Mouse (Mus musculus): ENCODE data around the gene Entpd6.

The Entpd6 gene

GRCm38 (mm10) chr2:150771169-150771568, 22.3 kb downstream of the Entpd6 start:
- ChIA-PET CTCF (no interaction called here), POLR2A (interaction anchor here in 2 of 4 experiments (1.2 to 1.5 kb wide), 3 partner anchors 10 to 22 kb away, joined by 3 read pairs; partner anchors contain the start of gene Entpd6 (in 1 of the 2))

GRCm38 (mm10) chr2:150771996-150772395, 23.2 kb downstream of the Entpd6 start:
- POLR2A ChIA-PET: interaction anchor here in 2 of 4 experiments (1.0 to 1.4 kb wide), 3 partner anchors 11 to 14 kb away, joined by 3 read pairs; partner anchors contain the start of gene Pygb (in 1 of the 2)
- CTCF ChIA-PET: interaction anchor here in 1 of 4 experiments (0.6 kb wide), 1 partner anchor 642 kb away, joined by 3 read pairs; no protein-coding TSS in a partner anchor

- ChIA-PET CTCF (interaction anchor here in 1 of 4 experiments (0.8 to 1.5 kb wide), 2 partner anchors 9 to 11 kb away, joined by 3 to 4 read pairs; no protein-coding TSS in a partner anchor), POLR2A (interaction anchor here in 2 of 4 experiments (0.7 to 1.4 kb wide), 4 partner anchors 11 to 20 kb away, joined by 3 read pairs; partner anchors contain the start of gene Pygb (in 1 of the 2))
Observed at GRCm38 (mm10) chr2:150772466-150773119, 23.8 kb downstream of the Entpd6 start.

- POLR2A ChIA-PET: interaction anchor here in 1 of 4 experiments (1.4 to 1.6 kb wide), 3 partner anchors 11 to 54 kb away, joined by 3 to 4 read pairs (median 3); no protein-coding TSS in a partner anchor
- CTCF ChIA-PET: interaction anchor here in 1 of 4 experiments (0.7 kb wide), 1 partner anchor 19 kb away, joined by 3 read pairs; no protein-coding TSS in a partner anchor
Observed at GRCm38 (mm10) chr2:150782801-150783200, 34.0 kb downstream of the Entpd6 start.

GRCm38 (mm10) chr2:150786251-150787180, 37.7 kb downstream of the Entpd6 start, which contains the start of gene Pygb:
Pygb (plus strand) TSS chr2:150786735.
- ChIA-PET CTCF (no interaction called here), POLR2A (interaction anchor here in 3 of 4 experiments (0.5 to 2.7 kb wide), 12 partner anchors 9 to 329 kb away, joined by 3 to 7 read pairs (median 3); partner anchors contain the start of genes Abhd12 (in 1 of the 3), Entpd6 (in 1 of the 3), Gins1 (in 1 of the 3) and Nanp (in 1 of the 3))

GRCm38 (mm10) chr2:150787234-150787771, 38.5 kb downstream of the Entpd6 start:
- CTCF ChIA-PET: no interaction called here

GRCm38 (mm10) chr2:150788768-150789550, 40.1 kb downstream of the Entpd6 start:
- ChIA-PET POLR2A (interaction anchor here in 2 of 4 experiments (1.0 to 2.7 kb wide), 6 partner anchors 10 to 121 kb away, joined by 3 to 7 read pairs (median 5); partner anchors contain the start of genes Abhd12 (in 1 of the 2) and Gins1 (in 1 of the 2)), CTCF (interaction anchor here in 2 of 4 experiments (0.8 to 1.1 kb wide), 2 partner anchors 21 to 28 kb away, joined by 3 to 4 read pairs; no protein-coding TSS in a partner anchor)

More at GRCm38 (mm10) chr2:150787234-150787771, 38.5 kb downstream of the Entpd6 start:
- POLR2A ChIA-PET: interaction anchor here in 3 of 4 experiments (0.5 to 2.7 kb wide), 13 partner anchors 9 to 368 kb away, joined by 3 to 7 read pairs (median 3); partner anchors contain the start of genes Abhd12 (in 1 of the 3), Gins1 (in 1 of the 3), Nanp (in 1 of the 3) and Ninl (in 1 of the 3)

- ChIA-PET CTCF (interaction anchor here in 1 of 4 experiments (0.6 kb wide), 1 partner anchor 134 kb away, joined by 7 read pairs; no protein-coding TSS in a partner anchor), POLR2A (no interaction called here)
Observed at GRCm38 (mm10) chr2:150793320-150793719, 44.5 kb downstream of the Entpd6 start.

- POLR2A ChIA-PET: interaction anchor here in 1 of 4 experiments (0.6 kb wide), 1 partner anchor 766 kb away, joined by 8 read pairs; no protein-coding TSS in a partner anchor
- CTCF ChIA-PET: no interaction called here
Observed at GRCm38 (mm10) chr2:150798084-150798483, 49.2 kb downstream of the Entpd6 start.

- POLR2A ChIA-PET: no interaction called here
- CTCF ChIA-PET: no interaction called here
Observed at GRCm38 (mm10) chr2:150800616-150801015, 51.8 kb downstream of the Entpd6 start.

- ChIA-PET CTCF (interaction anchor here in 3 of 4 experiments (0.6 to 2.2 kb wide), 8 partner anchors 8 to 196 kb away, joined by 3 to 6 read pairs (median 4); partner anchors contain the start of gene Abhd12 (in 1 of the 3)), POLR2A (interaction anchor here in 2 of 4 experiments (0.8 to 1.4 kb wide), 5 partner anchors 9 to 102 kb away, joined by 3 to 4 read pairs (median 3); partner anchors contain the start of genes Abhd12 (in 1 of the 2) and Entpd6 (in 1 of the 2))
Observed at GRCm38 (mm10) chr2:150803035-150803434, 54.2 kb downstream of the Entpd6 start.

GRCm38 (mm10) chr2:150808381-150808780, 59.5 kb downstream of the Entpd6 start:
- ChIA-PET CTCF (interaction anchor here in 1 of 4 experiments (1.2 kb wide), 1 partner anchor 9 kb away, joined by 3 read pairs; no protein-coding TSS in a partner anchor), POLR2A (interaction anchor here in 1 of 4 experiments (2.0 kb wide), 1 partner anchor 231 kb away, joined by 6 read pairs; the partner anchor contains the start of genes Nanp and Ninl)

- ChIA-PET POLR2A (interaction anchor here in 3 of 4 experiments (0.6 to 2.4 kb wide), 4 partner anchors 30 to 231 kb away, joined by 3 to 10 read pairs (median 4); partner anchors contain the start of genes Nanp (in 1 of the 3) and Ninl (in 1 of the 3)), CTCF (interaction anchor here in 1 of 4 experiments (1.2 kb wide), 1 partner anchor 8 kb away, joined by 3 read pairs; no protein-coding TSS in a partner anchor)
Observed at GRCm38 (mm10) chr2:150808812-150809211, 60.0 kb downstream of the Entpd6 start.

GRCm38 (mm10) chr2:150810603-150811002, 61.8 kb downstream of the Entpd6 start:
- CTCF ChIA-PET: interaction anchor here in 1 of 4 experiments (0.6 kb wide), 1 partner anchor 130 kb away, joined by 3 read pairs; no protein-coding TSS in a partner anchor
- POLR2A ChIA-PET: interaction anchor here (0.6 to 2.5 kb wide), 7 partner anchors 10 to 189 kb away, joined by 3 to 10 read pairs (median 4); partner anchors contain the start of gene Abhd12 (in 1 of the 4)

- CTCF ChIA-PET: interaction anchor here in 1 of 4 experiments (0.5 kb wide), 1 partner anchor 1228 kb away, joined by 8 read pairs; no protein-coding TSS in a partner anchor
- POLR2A ChIA-PET: interaction anchor here in 2 of 4 experiments (1.3 to 4.4 kb wide), 5 partner anchors 10 to 226 kb away, joined by 3 to 20 read pairs (median 3); partner anchors contain the start of genes Nanp (in 2 of the 2) and Ninl (in 2 of the 2)
Observed at GRCm38 (mm10) chr2:150812816-150813215, 64.0 kb downstream of the Entpd6 start.
